ENCODE assay signal across 41 mouse cellular contexts in genomic region chr6:96173681-96174080, GRCm38 (mm10). TPM values are rescaled to one million over a fixed set of nuclear protein-coding genes. Genes with fewer than 3 reads are reported as not detected.
"Had no signal": no experiment of that assay in that cellular context is flagged by ENCODE, and none has a peak within 500 bp of the region (broad histone marks: within the 10 kb centered on the region; RNA-seq: fewer than 3 reads in every experiment).

No protein-coding gene starts in this region.

- H3K27me3 ChIP-seq: heart, embryonic 12.5 days; heart, embryonic 13.5 days; heart, embryonic 15.5 days; hindbrain, embryonic 12.5 days; hindbrain, embryonic 13.5 days; hindbrain, embryonic 15.5 days; intestine, embryonic 15.5 days; kidney, embryonic 15.5 days had no signal

- H3K4me2 ChIP-seq: heart, embryonic 11.5 days; heart, embryonic 12.5 days; heart, embryonic 13.5 days; heart, embryonic 15.5 days; hindbrain, embryonic 12.5 days; hindbrain, embryonic 13.5 days; hindbrain, embryonic 14.5 days; hindbrain, embryonic 15.5 days; intestine, embryonic 15.5 days; kidney, embryonic 15.5 days had no signal

- H3K4me3 ChIP-seq: heart, embryonic 10.5 days; heart, embryonic 12.5 days; heart, embryonic 13.5 days; heart, embryonic 15.5 days; hindbrain, embryonic 10.5 days; hindbrain, embryonic 12.5 days; hindbrain, embryonic 13.5 days; hindbrain, embryonic 15.5 days; intestine, embryonic 15.5 days; kidney, embryonic 15.5 days; layer of hippocampus, adult 2 months had no signal

- H3K9ac ChIP-seq: heart, embryonic 12.5 days; heart, embryonic 13.5 days; heart, embryonic 15.5 days; hindbrain, embryonic 12.5 days; hindbrain, embryonic 13.5 days; hindbrain, embryonic 14.5 days; hindbrain, embryonic 15.5 days; intestine, embryonic 15.5 days; kidney, embryonic 15.5 days had no signal

- ATAC-seq: hindbrain, embryonic 16.5 days; hindbrain, postnatal 0 days; inflammation-experienced regulatory T-cells, adult 6 months; intestine, embryonic 15.5 days; intestine, embryonic 16.5 days; intestine, postnatal 0 days had no signal

- H3K9me3 ChIP-seq: heart, embryonic 10.5 days; heart, embryonic 12.5 days; heart, embryonic 13.5 days; heart, embryonic 15.5 days; hindbrain, embryonic 10.5 days; hindbrain, embryonic 12.5 days; hindbrain, embryonic 13.5 days; hindbrain, embryonic 15.5 days; intestine, embryonic 15.5 days; kidney, embryonic 15.5 days had no signal

- DNase-seq: heart, postnatal 10 days; heart, postnatal 14 days; heart, postnatal 36 days; heart, postnatal 4 days; kidney, adult 11 months; kidney, adult 18-20 months; kidney, adult 2 months; kidney, adult 9 months; kidney, postnatal 10 days; kidney, postnatal 14 days; kidney, postnatal 25 days; kidney, postnatal 36 days; kidney, postnatal 4 days; layer of hippocampus, adult 9-11 months; layer of hippocampus, postnatal 36 days had no signal

- H3K36me3 ChIP-seq: heart, embryonic 10.5 days; heart, embryonic 12.5 days; heart, embryonic 13.5 days; heart, embryonic 15.5 days; hindbrain, embryonic 10.5 days; hindbrain, embryonic 12.5 days; hindbrain, embryonic 13.5 days; hindbrain, embryonic 15.5 days; intestine, embryonic 15.5 days; kidney, embryonic 15.5 days had no signal

- H3K27ac ChIP-seq: heart, embryonic 10.5 days; heart, embryonic 13.5 days; heart, embryonic 15.5 days; hindbrain, embryonic 10.5 days; hindbrain, embryonic 12.5 days; hindbrain, embryonic 13.5 days; hindbrain, embryonic 14.5 days; hindbrain, embryonic 15.5 days; hindbrain, postnatal 0 days; intestine, embryonic 15.5 days; kidney, embryonic 15.5 days; kidney, postnatal 0 days; layer of hippocampus, adult 2 months had no signal

- H3K4me1 ChIP-seq: heart, embryonic 10.5 days; heart, embryonic 12.5 days; heart, embryonic 13.5 days; heart, embryonic 15.5 days; hindbrain, embryonic 10.5 days; hindbrain, embryonic 12.5 days; hindbrain, embryonic 13.5 days; hindbrain, embryonic 15.5 days; intestine, embryonic 15.5 days; kidney, embryonic 15.5 days had no signal

RNA-seq across cellular contexts. Expression of gene 1700123L14Rik, which starts 7.6 kb away (rescaled TPM):
- polyA plus RNA-seq: heart, embryonic 10.5 days; heart, embryonic 11.5 days; heart, embryonic 12.5 days; heart, embryonic 13.5 days; heart, embryonic 14.5 days; heart, embryonic 15.5 days; heart, embryonic 16.5 days; heart, postnatal 0 days; hindbrain, embryonic 10.5 days; hindbrain, embryonic 11.5 days; hindbrain, embryonic 12.5 days; hindbrain, embryonic 16.5 days; hindbrain, postnatal 0 days; inflammation-experienced regulatory T-cells, adult 6 months; intestine, embryonic 15.5 days; intestine, embryonic 16.5 days; intestine, postnatal 0 days; kidney, embryonic 14.5 days; kidney, embryonic 15.5 days; kidney, embryonic 16.5 days; kidney, postnatal 0 days; large intestine, adult 2 months had no signal
